Mouse (Mus musculus) thymus, postnatal 10 days (tissue): ENCODE results near the gene Serinc5.

ENCODE experiments used
- DNase-seq, 2 experiments: peaks; one replicate each; pipeline ENCODE4 v3.0.0; 2021; ENCODE audit warnings: low spot score in 2 of 2

Serinc5 gene

GRCm38 (mm10) chr13:92610311-92611221 is at the start of gene Serinc5:
Serinc5 (plus strand) TSS chr13:92611091.
- peak; percentile 97 to 100 for DNase-seq

- DNase-seq = no peak
Observed at GRCm38 (mm10) chr13:92576072-92576471, 34.8 kb upstream of the Serinc5 start, which contains the start of gene Spz1. Spz1 (minus strand) TSS chr13:92576172.

GRCm38 (mm10) chr13:92576688-92577087 is 34.2 kb upstream of the Serinc5 start:
- no peak for DNase-seq

GRCm38 (mm10) chr13:92578210-92578609 is 32.7 kb upstream of the Serinc5 start:
- DNase-seq = no peak

GRCm38 (mm10) chr13:92580220-92581043 is 30.5 kb upstream of the Serinc5 start:
- peak; percentile 45 to 78 for DNase-seq

- no peak for DNase-seq
Observed at GRCm38 (mm10) chr13:92584094-92584717, 26.7 kb upstream of the Serinc5 start.

GRCm38 (mm10) chr13:92588704-92589103 is 22.2 kb upstream of the Serinc5 start:
- DNase-seq = no peak

- DNase-seq = no peak
Observed at GRCm38 (mm10) chr13:92589255-92589654, 21.6 kb upstream of the Serinc5 start.

GRCm38 (mm10) chr13:92591225-92591624 is 19.7 kb upstream of the Serinc5 start:
- DNase-seq = no peak

GRCm38 (mm10) chr13:92592268-92592785 is 18.6 kb upstream of the Serinc5 start:
- DNase-seq = no peak

GRCm38 (mm10) chr13:92592786-92593635 is 17.9 kb upstream of the Serinc5 start:
- DNase-seq = no peak

- no peak for DNase-seq
Observed at GRCm38 (mm10) chr13:92593731-92594396, 17.0 kb upstream of the Serinc5 start.

GRCm38 (mm10) chr13:92594481-92594880 is 16.4 kb upstream of the Serinc5 start:
- no peak for DNase-seq

GRCm38 (mm10) chr13:92594907-92595306 is 16.0 kb upstream of the Serinc5 start:
- no peak for DNase-seq

- DNase-seq = no peak
Observed at GRCm38 (mm10) chr13:92595424-92595823, 15.5 kb upstream of the Serinc5 start.

GRCm38 (mm10) chr13:92605306-92605705 is 5.6 kb upstream of the Serinc5 start:
- DNase-seq = peak in 1 of 2 experiments; percentile 49

- peak; percentile 53 to 57 for DNase-seq
Observed at GRCm38 (mm10) chr13:92609486-92610310, 1.2 kb upstream of the Serinc5 start.

- no peak for DNase-seq
Observed at GRCm38 (mm10) chr13:92611254-92611784, 428 bp downstream of the Serinc5 start.

GRCm38 (mm10) chr13:92611917-92612316 is 1.0 kb downstream of the Serinc5 start:
- no peak for DNase-seq
